Mouse (Mus musculus) midbrain, embryonic 15.5 days (tissue): Measurements from ENCODE around the gene Olfr49. TPM values are rescaled to one million over a fixed set of nuclear protein-coding genes. Genes with fewer than 3 reads are reported as not detected.

Experiments used
- ATAC-seq: fragments of 200-750 bp; cut with Nextera tagmentation; replicated peaks from 2 replicates; pipeline ENCODE4 v1.8.0; 2017; ENCODE audit warnings: moderate TSS enrichment
- H3K27ac ChIP-seq: fragments of 300-500 bp; sonication (generic); 2 replicates; pipeline ENCODE4 v1.5.1; 2015; ENCODE audit warnings: mild to moderate bottlenecking, inconsistent platforms
- H3K27me3 ChIP-seq: fragments of 300-500 bp; sonication (generic); replicated peaks from 2 replicates; pipeline ENCODE4 v1.6.1; 2015; ENCODE audit warnings: inconsistent platforms
- H3K36me3 ChIP-seq: fragments of 300-500 bp; sonication (generic); replicated peaks from 2 replicates; pipeline ENCODE4 v1.6.1; 2015; ENCODE audit warnings: inconsistent platforms
- H3K4me1 ChIP-seq: fragments of 300-500 bp; sonication (generic); 2 replicates; pipeline ENCODE4 v1.6.1; 2015; ENCODE audit warnings: inconsistent platforms
- H3K4me2 ChIP-seq: fragments of 300-500 bp; sonication (generic); 2 replicates; pipeline ENCODE4 v1.6.1; 2015; ENCODE audit warnings: inconsistent platforms, mild to moderate bottlenecking, moderate library complexity
- H3K4me3 ChIP-seq: fragments of 300-500 bp; sonication (generic); 2 replicates; pipeline ENCODE4 v1.5.1; 2015; ENCODE audit warnings: mild to moderate bottlenecking, inconsistent platforms
- H3K9ac ChIP-seq: fragments of 300-500 bp; sonication (generic); 2 replicates; pipeline ENCODE4 v1.6.1; 2015; ENCODE audit warnings: mild to moderate bottlenecking, inconsistent platforms
- H3K9me3 ChIP-seq: fragments of 300-500 bp; sonication (generic); 2 replicates; pipeline ENCODE4 v1.6.1; 2016; ENCODE audit warnings: inconsistent platforms
- WGBS: fragments of 180-500 bp; shearing (Covaris S2); methylation state at CpG from one replicate; pipeline ENCODE4 v1.1.7; 2015; ENCODE audit warnings: mixed read lengths; 5-methylcytosine and 5-hydroxymethylcytosine counted together
- polyA plus RNA-seq: library from polyadenylated mRNA; unstranded; fragments of >200 nt; fragmentation: Nextera tagmentation; extraction: Ambion mirVana; gene quantifications from 2 replicates; pipeline ENCODE4 v1.2.1, GENCODE M21; 2015

Gene Olfr49
- polyA plus RNA-seq, 1 experiment from 2014 or later: not detected

GRCm38 (mm10) chr14:54272696-54273095 lies 12.0 kb downstream of the Olfr49 start:
- WGBS: 80% methylated on average over 3 of the region's 3 CpGs

GRCm38 (mm10) chr14:54271976-54272606 lies 12.6 kb downstream of the Olfr49 start:
- ATAC-seq: no peak
- Histone ChIP-seq H3K4me1 (no peaks in the 10 kb centered on the region), H3K27me3 (no peaks in the 10 kb centered on the region), H3K9ac (no peak overlapping the region), H3K4me3 (no peak overlapping the region), H3K36me3 (no peaks in the 10 kb centered on the region; the same call in 1 of the 2 replicates), H3K4me2 (no peak overlapping the region), H3K9me3 (no peaks in the 10 kb centered on the region), H3K27ac (no peak overlapping the region)
- 74% methylated on average over 3 of the region's 3 CpGs for WGBS

More at GRCm38 (mm10) chr14:54272696-54273095, 12.0 kb downstream of the Olfr49 start:
- ATAC-seq: no peak
- no peaks in the 10 kb centered on the region for H3K9me3 ChIP-seq
- H3K4me2 ChIP-seq: no peak overlapping the region
- H3K36me3 ChIP-seq: no peaks in the 10 kb centered on the region; the same call in 1 of the 2 replicates
- H3K27me3 ChIP-seq: no peaks in the 10 kb centered on the region
- no peak overlapping the region for H3K4me3 ChIP-seq
- H3K9ac ChIP-seq: no peak overlapping the region
- H3K27ac ChIP-seq: no peak overlapping the region
- no peaks in the 10 kb centered on the region for H3K4me1 ChIP-seq

- Histone ChIP-seq H3K4me3 (no peak overlapping the region), H3K4me2 (no peak overlapping the region), H3K27ac (no peak overlapping the region), H3K27me3 (no peaks in the 10 kb centered on the region), H3K9me3 (no peaks in the 10 kb centered on the region), H3K36me3 (no peaks in the 10 kb centered on the region; the same call in 1 of the 2 replicates), H3K9ac (no peak overlapping the region), H3K4me1 (no peaks in the 10 kb centered on the region)
- WGBS: 87% methylated on average over 3 of the region's 3 CpGs
- no peak for ATAC-seq
Measured at GRCm38 (mm10) chr14:54270413-54270812, 14.3 kb downstream of the Olfr49 start.

GRCm38 (mm10) chr14:54269566-54269965 lies 15.2 kb downstream of the Olfr49 start:
- Histone ChIP-seq H3K36me3 (no peaks in the 10 kb centered on the region; the same call in 1 of the 2 replicates), H3K9ac (no peak overlapping the region), H3K27ac (no peak overlapping the region), H3K9me3 (no peaks in the 10 kb centered on the region), H3K4me1 (no peaks in the 10 kb centered on the region), H3K4me3 (no peak overlapping the region), H3K27me3 (no peaks in the 10 kb centered on the region), H3K4me2 (no peak overlapping the region)
- ATAC-seq: no peak
- 93% methylated on average over 3 of the region's 3 CpGs for WGBS

GRCm38 (mm10) chr14:54267966-54268365 lies 16.8 kb downstream of the Olfr49 start:
- Histone ChIP-seq H3K9ac (no peak overlapping the region), H3K4me3 (no peak overlapping the region), H3K4me2 (no peak overlapping the region), H3K36me3 (no peaks in the 10 kb centered on the region; the same call in 1 of the 2 replicates), H3K27ac (no peak overlapping the region), H3K9me3 (no peaks in the 10 kb centered on the region), H3K4me1 (no peaks in the 10 kb centered on the region), H3K27me3 (no peaks in the 10 kb centered on the region)
- no peak for ATAC-seq
- 88% methylated on average over 10 of the region's 10 CpGs for WGBS

GRCm38 (mm10) chr14:54265951-54266350 lies 18.8 kb downstream of the Olfr49 start:
- ATAC-seq: no peak
- Histone ChIP-seq H3K27me3 (no peaks in the 10 kb centered on the region), H3K36me3 (no peaks in the 10 kb centered on the region; the same call in 1 of the 2 replicates), H3K9ac (no peak overlapping the region), H3K4me2 (no peak overlapping the region), H3K4me1 (no peaks in the 10 kb centered on the region), H3K4me3 (no peak overlapping the region), H3K27ac (no peak overlapping the region), H3K9me3 (no peaks in the 10 kb centered on the region)
- WGBS: 79% methylated on average over 6 of the region's 6 CpGs

GRCm38 (mm10) chr14:54265093-54265492 lies 19.6 kb downstream of the Olfr49 start:
- ATAC-seq: no peak
- 39% methylated on average over 10 of the region's 10 CpGs for WGBS

GRCm38 (mm10) chr14:54264231-54264630 lies 20.5 kb downstream of the Olfr49 start:
- no peak overlapping the region for H3K27ac ChIP-seq
- no peaks in the 10 kb centered on the region for H3K27me3 ChIP-seq
- no peaks in the 10 kb centered on the region for H3K9me3 ChIP-seq
- no peak overlapping the region for H3K9ac ChIP-seq
- H3K36me3 ChIP-seq: no peaks in the 10 kb centered on the region; the same call in 1 of the 2 replicates
- no peak for ATAC-seq
- peaks cover 9% of the 10 kb centered on the region; the same call in 1 of the 2 replicates for H3K4me1 ChIP-seq
- H3K4me2 ChIP-seq: no peak overlapping the region
- H3K4me3 ChIP-seq: no peak overlapping the region
- WGBS: 89% methylated on average over 7 of the region's 7 CpGs

More at GRCm38 (mm10) chr14:54265093-54265492, 19.6 kb downstream of the Olfr49 start:
- H3K9ac ChIP-seq: no peak overlapping the region
- H3K4me3 ChIP-seq: no peak overlapping the region
- H3K36me3 ChIP-seq: no peaks in the 10 kb centered on the region; the same call in 1 of the 2 replicates
- H3K4me2 ChIP-seq: no peak overlapping the region
- no peak overlapping the region for H3K27ac ChIP-seq
- H3K4me1 ChIP-seq: peaks cover 2% of the 10 kb centered on the region; the same call in 1 of the 2 replicates
- no peaks in the 10 kb centered on the region for H3K9me3 ChIP-seq
- H3K27me3 ChIP-seq: no peaks in the 10 kb centered on the region

GRCm38 (mm10) chr14:54263099-54263498 lies 21.6 kb downstream of the Olfr49 start:
- H3K9ac ChIP-seq: no peak overlapping the region
- 92% methylated on average over 6 of the region's 6 CpGs for WGBS
- H3K9me3 ChIP-seq: no peaks in the 10 kb centered on the region
- H3K36me3 ChIP-seq: no peaks in the 10 kb centered on the region
- no peak overlapping the region for H3K4me3 ChIP-seq
- peaks cover 15% of the 10 kb centered on the region for H3K4me1 ChIP-seq
- no peak overlapping the region for H3K27ac ChIP-seq
- H3K4me2 ChIP-seq: no peak overlapping the region
- no peak for ATAC-seq
- H3K27me3 ChIP-seq: no peaks in the 10 kb centered on the region

- 90% methylated on average over 8 of the region's 8 CpGs for WGBS
- no peaks in the 10 kb centered on the region for H3K9me3 ChIP-seq
- peaks cover 15% of the 10 kb centered on the region for H3K4me1 ChIP-seq
- H3K4me2 ChIP-seq: no peak overlapping the region
- no peak overlapping the region for H3K27ac ChIP-seq
- H3K9ac ChIP-seq: no peak overlapping the region
- H3K4me3 ChIP-seq: no peak overlapping the region
- no peak for ATAC-seq
- no peaks in the 10 kb centered on the region for H3K27me3 ChIP-seq
- H3K36me3 ChIP-seq: no peaks in the 10 kb centered on the region
Measured at GRCm38 (mm10) chr14:54262622-54263021, 22.1 kb downstream of the Olfr49 start.

GRCm38 (mm10) chr14:54261386-54261785 lies 23.4 kb downstream of the Olfr49 start:
- no peak overlapping the region for H3K4me3 ChIP-seq
- H3K9ac ChIP-seq: no peak overlapping the region
- no peaks in the 10 kb centered on the region for H3K9me3 ChIP-seq
- H3K4me1 ChIP-seq: peaks cover 15% of the 10 kb centered on the region
- WGBS: 88% methylated on average over 2 of the region's 2 CpGs
- no peaks in the 10 kb centered on the region for H3K27me3 ChIP-seq
- no peak for ATAC-seq
- no peaks in the 10 kb centered on the region for H3K36me3 ChIP-seq
- H3K27ac ChIP-seq: no peak overlapping the region
- no peak overlapping the region for H3K4me2 ChIP-seq

GRCm38 (mm10) chr14:54260196-54260595 lies 24.5 kb downstream of the Olfr49 start:
- 75% methylated on average over 2 of the region's 2 CpGs for WGBS
- H3K27ac ChIP-seq: no peak overlapping the region
- no peaks in the 10 kb centered on the region for H3K27me3 ChIP-seq
- peaks cover 15% of the 10 kb centered on the region for H3K4me1 ChIP-seq
- ATAC-seq: 0 out of 2 replicates have a peak, but pooled peaks have one; percentile 25
- no peaks in the 10 kb centered on the region for H3K36me3 ChIP-seq
- no peak overlapping the region for H3K9ac ChIP-seq
- no peak overlapping the region for H3K4me3 ChIP-seq
- no peaks in the 10 kb centered on the region for H3K9me3 ChIP-seq
- H3K4me2 ChIP-seq: peak overlapping the region; percentile 86

GRCm38 (mm10) chr14:54259722-54260085 lies 25.0 kb downstream of the Olfr49 start:
- Histone ChIP-seq H3K27me3 (no peaks in the 10 kb centered on the region), H3K4me1 (peaks cover 18% of the 10 kb centered on the region), H3K36me3 (no peaks in the 10 kb centered on the region), H3K9ac (peak overlapping the region; percentile 59), H3K4me2 (peak overlapping the region; percentile 86), H3K27ac (no peak overlapping the region), H3K4me3 (peak overlapping the region; percentile 55), H3K9me3 (no peaks in the 10 kb centered on the region)
- WGBS: 30% methylated on average over 8 of the region's 8 CpGs
- no peak for ATAC-seq
